Mouse (Mus musculus): ENCODE data around the gene Zcchc2. TPM values are rescaled to one million over a fixed set of nuclear protein-coding genes. Genes with fewer than 3 reads are reported as not detected.

The Zcchc2 gene
- total and polyA plus RNA-seq, 3 experiments, result 6.8 to 12.6 (median 7.8) TPM

GRCm38 (mm10) chr1:105989640-105989984, 594 bp upstream of the Zcchc2 start:
- in situ Hi-C loops (cut with MboI; ENCODE audit: low pct_ligation_motif_present, low pct_unique_long_range_greater_than_20kb, low sequenced_read_pairs) (loop anchor here (10.0 kb wide), 1 partner anchor 85 kb away; no protein-coding TSS in a partner anchor), dilution Hi-C loops (cut with MboI; ENCODE audit: extremely low pct_ligation_motif_present, extremely low pct_unique_long_range_greater_than_20kb, low sequenced_read_pairs) (no loop called here)
- Histone ChIP-seq H3K36me3 (replicated peaks in 1 of 2; ENCODE audit: control insufficient read depth in 1 of 2, insufficient read depth in 1 of 2, low read length in 1 of 2) (no peaks in the 10 kb centered on the region), H3K9me3 (replicated peaks; ENCODE audit: low read length) (no peaks in the 10 kb centered on the region), H3K27ac (ENCODE audit: insufficient read depth, low read depth) (peak overlapping the region; percentile 10; the same call in 1 of the 2 replicates), H3K4me3 (replicated peaks in 1 of 3; ENCODE audit: low read depth in 2 of 3, low read length in 2 of 3, poor library complexity in 1 of 3) (peak overlapping the region; percentile 85 to 88 (median 87)), H3K4me2 (ENCODE audit: insufficient read depth, low read depth, poor library complexity, severe bottlenecking) (peak overlapping the region; percentile 57; the same call in 1 of the 2 replicates), H3K4me1 (ENCODE audit: control insufficient read depth in 1 of 2, insufficient read depth in 2 of 2) (peaks cover 5 to 28% of the 10 kb centered on the region in 2 experiments; a peak in 3 of 4 replicates), H3K27me3 (replicated peaks) (no peaks in the 10 kb centered on the region), H3K79me2 (replicated peaks; ENCODE audit: control insufficient read depth, extremely low read depth, insufficient read depth, poor library complexity, severe bottlenecking) (peaks cover 25% of the 10 kb centered on the region), H3K9ac (ENCODE audit: insufficient read depth, low read depth) (peak overlapping the region; percentile 80)
- no peak for TF ChIP-seq RCOR1 (conservative IDR thresholded peaks at IDR 0.05; ENCODE audit: low read depth, low read length)
- TF ChIP-seq ZMIZ1 (IDR thresholded peaks at IDR 0.05; ENCODE audit: low read depth, low read length), result no peak
- no peak for TF ChIP-seq MAFK (IDR thresholded peaks at IDR 0.05; ENCODE audit: insufficient replicate concordance, low read length)
- TF ChIP-seq SIN3A (IDR thresholded peaks at IDR 0.05; ENCODE audit: low read length), result no peak
- TF ChIP-seq EP300 (IDR thresholded peaks at IDR 0.05; ENCODE audit: low read length), result no peak
- no peak for TF ChIP-seq UBTF (IDR thresholded peaks at IDR 0.05; ENCODE audit: low read depth, low read length)
- TF ChIP-seq MYC (IDR thresholded peaks at IDR 0.05; ENCODE audit: low read depth, low read length), result no peak
- TF ChIP-seq TCF12 (IDR thresholded peaks at IDR 0.05; ENCODE audit: low read depth, low read length), result no peak
- TF ChIP-seq ZNF384 (IDR thresholded peaks at IDR 0.05; ENCODE audit: low read depth, low read length), result no peak
- no peak for TF ChIP-seq NELFE (IDR thresholded peaks at IDR 0.05; ENCODE audit: low read depth, low read length)
- TF ChIP-seq ETS1 (conservative IDR thresholded peaks at IDR 0.05; ENCODE audit: low read depth, low read length), result no peak
- no peak for TF ChIP-seq KAT2A (IDR thresholded peaks at IDR 0.05; ENCODE audit: insufficient replicate concordance, low read length)
- no peak for TF ChIP-seq NRF1 (IDR thresholded peaks at IDR 0.05; ENCODE audit: low read depth, low read length)
- no peak for TF ChIP-seq BHLHE40 (IDR thresholded peaks at IDR 0.05; ENCODE audit: low read depth, low read length)
- TF ChIP-seq JUN (IDR thresholded peaks at IDR 0.05; ENCODE audit: insufficient read depth, low read depth, low read length), result no peak
- no peak for TF ChIP-seq IRF4 (IDR thresholded peaks at IDR 0.05; ENCODE audit: low read depth, low read length)
- DNase-seq (ENCODE audit: extremely low read depth), result no peak

GRCm38 (mm10) chr1:105990911-105991761, 930 bp downstream of the Zcchc2 start:
- peak overlapping the region; percentile 47 for H3K9ac ChIP-seq (ENCODE audit: insufficient read depth, low read depth)
- dilution Hi-C loops (cut with MboI; ENCODE audit: extremely low pct_ligation_motif_present, extremely low pct_unique_long_range_greater_than_20kb, low sequenced_read_pairs) (no loop called here), in situ Hi-C loops (cut with MboI; ENCODE audit: low pct_ligation_motif_present, low pct_unique_long_range_greater_than_20kb, low sequenced_read_pairs) (no loop called here)
- H3K27ac ChIP-seq (ENCODE audit: insufficient read depth, low read depth), result peak overlapping the region; percentile 67
- DNase-seq (ENCODE audit: extremely low read depth), result peak; percentile 56
- H3K4me2 ChIP-seq (ENCODE audit: insufficient read depth, low read depth, poor library complexity, severe bottlenecking), result peak overlapping the region; percentile 98
- H3K36me3 ChIP-seq (replicated peaks in 1 of 2; ENCODE audit: control insufficient read depth in 1 of 2, insufficient read depth in 1 of 2, low read length in 1 of 2), result no peaks in the 10 kb centered on the region
- peaks cover 27% of the 10 kb centered on the region for H3K79me2 ChIP-seq (replicated peaks; ENCODE audit: control insufficient read depth, extremely low read depth, insufficient read depth, poor library complexity, severe bottlenecking)
- H3K27me3 ChIP-seq (replicated peaks), result no peaks in the 10 kb centered on the region
- H3K9me3 ChIP-seq (replicated peaks; ENCODE audit: low read length), result no peaks in the 10 kb centered on the region
- peak overlapping the region; percentile 75 to 87 (median 85) for H3K4me3 ChIP-seq (replicated peaks in 1 of 3; ENCODE audit: low read depth in 2 of 3, low read length in 2 of 3, poor library complexity in 1 of 3)
- peaks cover 9 to 41% of the 10 kb centered on the region in 2 experiments; a peak in 3 of 4 replicates for H3K4me1 ChIP-seq (ENCODE audit: control insufficient read depth in 1 of 2, insufficient read depth in 2 of 2)
- no peak for TF ChIP-seq EP300 (IDR thresholded peaks at IDR 0.05; ENCODE audit: low read length)
- TF ChIP-seq UBTF (IDR thresholded peaks at IDR 0.05; ENCODE audit: low read depth, low read length), result peak; percentile 98
- TF ChIP-seq USF2 (conservative IDR thresholded peaks at IDR 0.05; ENCODE audit: low read depth, low read length), result no peak
- TF ChIP-seq NRF1 (IDR thresholded peaks at IDR 0.05; ENCODE audit: low read depth, low read length), result peak; percentile 9; the same call in 1 of the 2 replicates

Data from CH12.LX (cell line).